14 mouse cellular contexts compared by ENCODE assay signal in the genomic region with DNA sequence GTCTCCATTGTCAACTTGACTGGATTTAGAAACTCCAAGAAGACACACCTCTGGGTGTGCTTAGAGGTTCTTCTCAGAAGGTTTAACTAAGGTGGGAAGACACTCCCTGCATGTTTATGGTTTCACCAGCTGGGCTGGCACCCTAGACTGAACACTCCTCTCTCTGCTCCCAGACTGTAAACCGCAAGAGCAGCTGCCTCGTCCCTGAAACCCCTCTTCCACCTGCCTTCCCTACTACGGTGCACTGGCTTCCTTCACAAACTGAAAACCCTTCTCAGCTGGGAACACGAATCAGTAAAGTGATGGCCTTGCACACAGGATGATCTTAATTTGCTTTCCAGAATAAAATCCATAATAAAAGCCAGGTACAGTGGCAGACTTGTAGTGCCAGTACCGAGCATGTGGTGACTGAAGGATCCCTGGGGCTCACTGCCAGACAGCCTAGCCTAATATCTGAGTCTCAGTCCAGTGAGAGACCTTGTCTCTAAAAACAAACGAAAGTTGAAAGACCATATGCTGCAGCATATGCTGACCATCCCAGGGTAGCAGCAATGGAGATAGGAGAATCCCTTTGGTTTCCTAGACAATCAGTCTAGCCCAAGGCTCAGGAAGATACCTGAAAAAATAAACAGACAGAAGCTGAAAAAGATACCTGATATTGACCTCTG. TPM values are rescaled to one million over a fixed set of nuclear protein-coding genes. Genes with fewer than 3 reads are reported as not detected.
DNase-seq lines count a peak whose midpoint lies in the region.
"Had no signal": no experiment of that assay in that cellular context is flagged by ENCODE, and none has a peak within 500 bp of the region (broad histone marks: within the 10 kb centered on the region; RNA-seq: fewer than 3 reads in every experiment).

No protein-coding gene starts in this region.

- DNase-seq in thymus, postnatal 14 days: peak; percentile 8
- DNase-seq in thymus, postnatal 36 days: no peak
- peak; percentile 63 to 76 for DNase-seq in cerebellum, adult 18-20 months
- peak; percentile 62 to 83 for DNase-seq in cerebellum, postnatal 14 days
- DNase-seq in retina, embryonic 14.5 days (ENCODE audit: low spot score): no peak
- DNase-seq in layer of hippocampus, adult 18-20 months (ENCODE audit: low spot score in 2 of 2): no peak
- DNase-seq in kidney, postnatal 4 days: no peak
- DNase-seq: adrenal gland, postnatal 36 days; gastrocnemius, postnatal 14 days; heart, adult 18-20 months; kidney, adult 2 months; layer of hippocampus, postnatal 36 days; right cerebral cortex, postnatal 14 days; thymus, adult 2 months had no signal

RNA-seq across cellular contexts. Expression of gene Cat, which starts 30.7 kb away (rescaled TPM):
- total RNA-seq in layer of hippocampus, adult 18-20 months (2021): 10 to 100 TPM; 53.3 to 53.5 TPM

RNA-seq across cellular contexts. Expression of gene Abtb2, which starts 50.5 kb away (rescaled TPM):
- total RNA-seq in layer of hippocampus, adult 18-20 months (2021): 1 to 10 TPM; 7.8 to 8.0 TPM

Comparison
In these comparisons a context has a peak if more than half of its experiments do, and no peak if none do; other contexts are left out.
1. DNase-seq: peak in thymus, postnatal 14 days (single experiment), cerebellum, adult 18-20 months (2 of 2) and cerebellum, postnatal 14 days (2 of 2); none in thymus, postnatal 36 days (0 of 2), retina, embryonic 14.5 days (single experiment), layer of hippocampus, adult 18-20 months (0 of 2) and kidney, postnatal 4 days (0 of 2).